Mouse (Mus musculus): Measurements from ENCODE around the gene Msn. TPM values are rescaled to one million over a fixed set of nuclear protein-coding genes. Genes with fewer than 3 reads are reported as not detected.
"Not testable (repeated sequence)": the region's sequence is repeated elsewhere in the genome, so short reads cannot be mapped to it uniquely, and the experiment has no call there.

Gene Msn
- polyA plus RNA-seq, 1 experiment from 2014 or later, result 45.1 TPM

GRCm38 (mm10) chrX:96171645-96172388 is 76.0 kb downstream of the Msn start:
- Histone ChIP-seq H3K36me3 (ENCODE audit: control insufficient read depth, insufficient read depth, low read length) (no peaks in the 10 kb centered on the region), H3K9me3 (replicated peaks; ENCODE audit: control insufficient read depth, low read length) (no peaks in the 10 kb centered on the region), H3K4me1 (ENCODE audit: control insufficient read depth, insufficient read depth, low read length) (no peaks in the 10 kb centered on the region), H3K9ac (ENCODE audit: low read length) (no peak overlapping the region), H3K4me2 (ENCODE audit: low read length) (no peak overlapping the region), H3K4me3 (ENCODE audit: low read depth, low read length) (no peak overlapping the region), H3K27me3 (replicated peaks; ENCODE audit: control insufficient read depth, insufficient read depth, low read length) (no peaks in the 10 kb centered on the region), H3K27ac (ENCODE audit: low read depth, low read length) (peak overlapping the region; percentile 15; the same call in 1 of the 2 replicates)
- ATAC-seq (peak; percentile 90), DNase-seq (ENCODE audit: low spot score) (peak; percentile 60)
- 72% methylated on average over 2 of the region's 2 CpGs for WGBS

GRCm38 (mm10) chrX:96178437-96178836 is 82.6 kb downstream of the Msn start:
- Histone ChIP-seq H3K9me3 (replicated peaks; ENCODE audit: control insufficient read depth, low read length) (no peaks in the 10 kb centered on the region), H3K27me3 (replicated peaks; ENCODE audit: control insufficient read depth, insufficient read depth, low read length) (no peaks in the 10 kb centered on the region), H3K36me3 (ENCODE audit: control insufficient read depth, insufficient read depth, low read length) (no peaks in the 10 kb centered on the region), H3K4me3 (ENCODE audit: low read depth, low read length) (no peak overlapping the region), H3K27ac (ENCODE audit: low read depth, low read length) (no peak overlapping the region), H3K4me1 (ENCODE audit: control insufficient read depth, insufficient read depth, low read length) (no peaks in the 10 kb centered on the region), H3K4me2 (ENCODE audit: low read length) (no peak overlapping the region), H3K9ac (ENCODE audit: low read length) (no peak overlapping the region)
- WGBS, result 10% methylated on average over 1 of the region's 1 CpGs
- DNase-seq (ENCODE audit: low spot score) (peak; percentile 66), ATAC-seq (peak; percentile 69; the same call in 1 of the 2 replicates)

DNA sequence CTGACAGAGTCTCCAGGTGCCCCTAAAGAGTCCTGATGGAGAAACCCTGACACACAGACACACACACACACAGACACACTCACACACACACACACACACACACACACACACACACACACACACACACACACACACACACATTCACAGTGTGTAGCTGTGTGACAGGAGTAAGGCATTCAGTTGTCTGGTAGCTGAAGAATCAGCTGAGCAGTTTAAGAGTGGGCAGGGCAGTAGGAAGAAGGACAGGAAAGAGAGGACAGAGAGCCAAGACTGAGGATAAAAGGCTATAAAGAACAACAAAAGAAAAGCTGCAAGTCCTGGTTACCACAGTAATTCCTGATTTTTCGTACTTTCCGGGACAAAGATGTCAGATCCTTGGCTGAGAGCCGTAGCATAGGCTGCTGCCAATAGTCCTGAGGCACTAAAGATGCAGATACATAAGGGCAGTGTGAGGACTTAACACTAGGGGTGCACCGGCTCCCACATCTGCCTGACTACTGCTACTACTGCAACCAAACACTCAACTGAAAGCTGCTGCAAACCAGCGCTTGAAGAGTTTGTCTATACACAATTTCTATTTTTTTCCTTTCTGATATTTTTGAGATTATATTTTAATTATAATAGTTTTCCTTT is 88.4 kb downstream of the Msn start:
- Histone ChIP-seq H3K4me1 (ENCODE audit: control insufficient read depth, insufficient read depth, low read length) (no peaks in the 10 kb centered on the region), H3K9me3 (replicated peaks; ENCODE audit: control insufficient read depth, low read length) (no peaks in the 10 kb centered on the region), H3K27me3 (replicated peaks; ENCODE audit: control insufficient read depth, insufficient read depth, low read length) (no peaks in the 10 kb centered on the region), H3K9ac (ENCODE audit: low read length) (no peak overlapping the region), H3K4me3 (ENCODE audit: low read depth, low read length) (no peak overlapping the region), H3K27ac (ENCODE audit: low read depth, low read length) (no peak overlapping the region), H3K4me2 (ENCODE audit: low read length) (no peak overlapping the region), H3K36me3 (ENCODE audit: control insufficient read depth, insufficient read depth, low read length) (no peaks in the 10 kb centered on the region)
- ATAC-seq (no peak), DNase-seq (ENCODE audit: low spot score) (peak; percentile 22)
- WGBS, result 60% methylated on average over 5 of the region's 5 CpGs

- DNase-seq (ENCODE audit: low spot score); H3K4me3 ChIP-seq (ENCODE audit: low read depth, low read length); H3K27ac ChIP-seq (ENCODE audit: low read depth, low read length); H3K4me1 ChIP-seq (ENCODE audit: control insufficient read depth, insufficient read depth, low read length); H3K36me3 ChIP-seq (ENCODE audit: control insufficient read depth, insufficient read depth, low read length); ATAC-seq; H3K4me2 ChIP-seq (ENCODE audit: low read length); H3K9me3 ChIP-seq (replicated peaks; ENCODE audit: control insufficient read depth, low read length); H3K27me3 ChIP-seq (replicated peaks; ENCODE audit: control insufficient read depth, insufficient read depth, low read length); H3K9ac ChIP-seq (ENCODE audit: low read length): not testable (repeated sequence)
- WGBS, result 83% methylated on average over 3 of the region's 3 CpGs
Observed at GRCm38 (mm10) chrX:96205143-96205542, 109.3 kb downstream of the Msn start.

DNA sequence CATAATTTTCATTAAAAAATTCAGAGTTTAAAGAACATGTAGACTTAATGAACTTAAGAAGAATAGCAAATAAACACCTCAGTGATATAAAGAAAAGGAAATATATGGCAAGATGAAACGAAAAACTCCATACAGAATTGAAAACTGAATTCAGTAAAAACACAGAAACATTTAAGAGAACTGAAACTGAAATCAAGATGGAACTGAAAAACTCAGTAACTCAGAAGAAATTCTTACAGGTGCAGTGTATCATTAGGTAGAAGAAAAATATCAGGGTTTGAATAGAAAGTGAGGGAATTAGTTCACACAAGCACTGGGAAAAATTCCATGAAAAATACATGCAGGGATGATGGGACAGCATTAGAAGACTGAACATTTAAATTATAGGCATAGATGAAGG is 111.0 kb downstream of the Msn start:
- DNase-seq (ENCODE audit: low spot score), result no peak
- no peak overlapping the region for H3K4me3 ChIP-seq (ENCODE audit: low read depth, low read length)
- no peak for ATAC-seq
- H3K4me2 ChIP-seq (ENCODE audit: low read length), result no peak overlapping the region
- H3K36me3 ChIP-seq (ENCODE audit: control insufficient read depth, insufficient read depth, low read length), result no peaks in the 10 kb centered on the region
- H3K9me3 ChIP-seq (replicated peaks; ENCODE audit: control insufficient read depth, low read length), result no peaks in the 10 kb centered on the region
- no peaks in the 10 kb centered on the region for H3K27me3 ChIP-seq (replicated peaks; ENCODE audit: control insufficient read depth, insufficient read depth, low read length)
- no peaks in the 10 kb centered on the region for H3K4me1 ChIP-seq (ENCODE audit: control insufficient read depth, insufficient read depth, low read length)
- WGBS, result 47% methylated on average over 1 of the region's 1 CpGs
- no peak overlapping the region for H3K27ac ChIP-seq (ENCODE audit: low read depth, low read length)
- H3K9ac ChIP-seq (ENCODE audit: low read length), result no peak overlapping the region

DNA sequence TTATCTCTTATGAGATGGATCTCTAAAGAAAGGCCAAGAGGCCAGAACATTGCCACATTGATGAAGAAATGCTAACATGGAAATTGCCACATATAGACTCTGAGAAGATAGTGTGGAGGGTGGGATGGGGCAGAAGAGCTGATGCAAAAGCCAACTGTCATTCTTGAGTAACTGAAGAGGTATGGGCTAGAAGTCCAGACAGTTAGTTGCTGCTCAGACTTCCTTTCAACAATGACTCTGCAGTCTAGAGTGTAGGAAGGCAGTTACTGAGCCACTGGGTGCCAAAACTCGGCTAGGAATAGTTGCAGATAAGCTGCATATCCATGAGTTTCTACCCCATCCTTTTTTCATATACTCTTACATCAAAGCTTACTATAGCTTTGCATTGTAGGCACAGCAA is 122.2 kb downstream of the Msn start:
- no peaks in the 10 kb centered on the region for H3K4me1 ChIP-seq (ENCODE audit: control insufficient read depth, insufficient read depth, low read length)
- no peaks in the 10 kb centered on the region for H3K9me3 ChIP-seq (replicated peaks; ENCODE audit: control insufficient read depth, low read length)
- H3K36me3 ChIP-seq (ENCODE audit: control insufficient read depth, insufficient read depth, low read length), result no peaks in the 10 kb centered on the region
- 58% methylated on average over 1 of the region's 1 CpGs for WGBS
- no peak for DNase-seq (ENCODE audit: low spot score)
- H3K4me2 ChIP-seq (ENCODE audit: low read length), result no peak overlapping the region
- H3K4me3 ChIP-seq (ENCODE audit: low read depth, low read length), result no peak overlapping the region
- H3K9ac ChIP-seq (ENCODE audit: low read length), result no peak overlapping the region
- no peak overlapping the region for H3K27ac ChIP-seq (ENCODE audit: low read depth, low read length)
- ATAC-seq, result no peak
- H3K27me3 ChIP-seq (replicated peaks; ENCODE audit: control insufficient read depth, insufficient read depth, low read length), result no peaks in the 10 kb centered on the region

Other genes with a start within 250 kb of the Msn start
- gene Las1l, start 139.1 kb upstream of the Msn start, polyA plus RNA-seq (2014; fragmentation: Nextera tagmentation; extraction: Ambion mirVana), result 27.6 and 37.9 TPM in 2 replicates
- gene Vsig4, start 197.4 kb downstream of the Msn start, polyA plus RNA-seq (2014; fragmentation: Nextera tagmentation; extraction: Ambion mirVana), result not detected in 2 replicates

Measured in forebrain, embryonic 14.5 days (tissue).